Mouse (Mus musculus) intestine, embryonic 14.5 days (tissue): Measurements from ENCODE around the gene Tle6. TPM values are rescaled to one million over a fixed set of nuclear protein-coding genes. Genes with fewer than 3 reads are reported as not detected.
"Not testable (repeated sequence)": the region's sequence is repeated elsewhere in the genome, so short reads cannot be mapped to it uniquely, and the experiment has no call there.

Experiments used
- ATAC-seq: fragments of 200-750 bp; cut with Nextera tagmentation; replicated peaks from 2 replicates; pipeline ENCODE4 v1.8.0; 2017; ENCODE audit warnings: low read depth, moderate number of reproducible peaks, moderate TSS enrichment, moderate library complexity; ENCODE audit not compliant: low FRiP score, low TSS enrichment
- DNase-seq: peaks from one replicate; pipeline ENCODE4 v3.0.0-alpha.2; 2018; ENCODE audit warnings: low spot score
- H3K27ac ChIP-seq: fragments of 300-500 bp; sonication (generic); 2 replicates; pipeline ENCODE4 v1.5.1; 2014; ENCODE audit warnings: low read depth, mild to moderate bottlenecking, control low read depth
- H3K27me3 ChIP-seq: fragments of 300-500 bp; sonication (generic); replicated peaks from 2 replicates; pipeline ENCODE4 v1.6.1; 2014; ENCODE audit warnings: low read length, control low read depth; ENCODE audit not compliant: control insufficient read depth, insufficient read depth
- H3K36me3 ChIP-seq: fragments of 300-500 bp; sonication (generic); 2 replicates; pipeline ENCODE4 v1.6.1; 2014; ENCODE audit warnings: low read length, control low read depth; ENCODE audit not compliant: control insufficient read depth, insufficient read depth
- H3K4me1 ChIP-seq: fragments of 300-500 bp; sonication (generic); replicated peaks from 2 replicates; pipeline ENCODE4 v1.6.1; 2014; ENCODE audit warnings: low read length, control low read depth, mixed read lengths; ENCODE audit not compliant: control insufficient read depth, insufficient read depth
- H3K4me2 ChIP-seq: fragments of 300-500 bp; sonication (generic); 2 replicates; pipeline ENCODE4 v1.6.1; 2014; ENCODE audit warnings: low read length
- H3K4me3 ChIP-seq: fragments of 300-500 bp; sonication (generic); 2 replicates; pipeline ENCODE4 v1.5.1; 2014; ENCODE audit warnings: low read depth, low read length, control low read depth, mixed read lengths
- H3K9ac ChIP-seq: fragments of 300-500 bp; sonication (generic); 2 replicates; pipeline ENCODE4 v1.6.1; 2014; ENCODE audit warnings: mild to moderate bottlenecking, low read length
- H3K9me3 ChIP-seq: fragments of 300-500 bp; sonication (generic); 2 replicates; pipeline ENCODE4 v1.6.1; 2016; ENCODE audit warnings: low read length, control low read depth; ENCODE audit not compliant: control insufficient read depth
- WGBS: fragments of 180-500 bp; shearing (Covaris S2); extraction: QIAGEN DNeasy Blood & Tissue Kit; methylation state at CpG from one replicate; pipeline ENCODE4 v1.1.7; 2014; 5-methylcytosine and 5-hydroxymethylcytosine counted together
- polyA plus RNA-seq: library from polyadenylated mRNA; unstranded; fragments of >200 nt; fragmentation: Nextera tagmentation; extraction: Ambion mirVana; gene quantifications from 2 replicates; pipeline ENCODE4 v1.2.1, GENCODE M21; 2014

The Tle6 gene
- polyA plus RNA-seq: 15.0 and 21.3 TPM in 2 replicates

DNA sequence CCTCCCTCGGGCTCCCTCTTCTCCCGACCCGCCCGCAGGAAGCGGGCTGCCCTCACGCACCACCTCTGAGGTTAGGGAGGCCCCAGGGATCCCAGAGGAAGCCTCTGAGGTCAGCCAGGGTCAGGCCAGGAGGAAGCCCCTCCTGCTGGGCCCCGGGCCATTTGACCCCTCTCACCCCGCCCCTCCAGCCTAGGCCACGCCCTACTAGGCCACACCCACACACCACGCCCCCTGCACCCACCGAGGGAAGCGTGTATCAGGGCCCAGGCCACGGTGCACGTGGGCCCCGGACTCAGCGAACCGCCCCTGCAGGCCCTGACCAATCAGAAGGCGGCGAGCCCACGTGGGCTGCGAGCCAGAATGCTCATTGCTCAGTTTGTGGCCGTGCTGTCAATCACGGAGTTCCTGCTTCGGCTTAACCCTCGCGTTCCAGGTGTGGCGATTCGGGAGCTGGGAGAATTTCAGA lies at the start of gene Tle6:
TSS of gene Tle6 (minus strand) at position 336 of the 466 bp plus-strand sequence.
- no peaks in the 10 kb centered on the region for H3K27me3 ChIP-seq
- peaks cover 45% of the 10 kb centered on the region for H3K4me1 ChIP-seq
- H3K36me3 ChIP-seq: no peaks in the 10 kb centered on the region
- WGBS: 1% methylated on average over 28 of the region's 28 CpGs
- no peaks in the 10 kb centered on the region for H3K9me3 ChIP-seq
- DNase-seq: peak; percentile 100
- H3K9ac ChIP-seq: no peak within 1 kb of the TSS; the same call in 1 of the 2 replicates
- ATAC-seq: peak; percentile 89
- H3K27ac ChIP-seq: peak within 1 kb of the TSS; percentile 27; the same call in 1 of the 2 replicates
- H3K4me2 ChIP-seq: peak within 1 kb of the TSS; percentile 54
- peak within 1 kb of the TSS; percentile 17 for H3K4me3 ChIP-seq

DNA sequence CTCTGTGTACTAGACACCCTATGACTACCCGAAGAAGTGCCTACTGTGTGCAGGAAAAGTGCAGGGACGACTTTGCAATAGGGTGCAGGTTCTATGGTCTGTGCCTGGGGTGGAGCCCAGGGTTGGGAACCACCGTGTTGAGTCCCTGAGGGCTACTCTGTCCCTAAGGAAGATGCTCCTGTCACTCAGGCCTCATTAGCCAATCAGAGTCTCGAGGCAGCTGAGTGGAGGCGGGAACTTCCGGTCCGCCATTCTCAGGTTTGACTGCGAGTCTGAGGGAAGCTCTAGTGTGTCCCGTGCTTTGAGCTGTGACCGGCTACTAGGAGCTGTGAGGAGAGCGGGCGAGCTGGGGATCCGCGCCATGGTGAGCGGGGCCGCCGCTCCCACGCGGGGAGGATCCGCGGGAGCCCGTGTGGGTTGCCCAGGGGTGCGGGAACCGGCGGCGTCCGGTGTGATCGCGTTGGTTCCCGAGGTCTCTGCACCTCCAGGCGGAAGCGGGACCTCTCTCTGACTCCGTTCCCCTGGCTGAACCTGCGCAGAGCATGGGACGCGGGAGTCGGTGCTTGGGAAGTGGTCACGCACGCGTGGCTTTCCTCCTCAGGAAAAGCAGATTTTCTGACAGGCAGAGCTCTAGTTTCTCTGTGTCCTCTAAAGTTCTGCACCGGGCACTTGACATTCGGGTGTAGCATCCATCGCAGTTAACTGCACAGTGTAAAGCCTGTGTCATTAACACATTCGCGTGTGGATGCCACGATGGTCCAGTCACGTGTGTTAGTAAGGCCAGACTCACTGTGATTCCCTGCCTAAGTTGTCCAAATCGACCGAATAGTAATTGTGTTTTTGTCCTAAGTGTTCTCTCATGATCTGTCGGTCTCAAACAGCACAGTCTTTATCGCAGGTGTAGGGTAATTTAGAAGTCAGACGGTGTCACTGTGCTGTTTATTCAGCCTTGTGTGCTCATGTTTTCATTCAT lies 48.2 kb upstream of the Tle6 start, which contains the start of gene Gm10778:
TSS of gene Gm10778 (plus strand) at position 257 of the 973 bp plus-strand sequence.
- H3K4me1 ChIP-seq, H3K27me3 ChIP-seq, H3K9me3 ChIP-seq, H3K36me3 ChIP-seq: not testable (repeated sequence)
- peak within 1 kb of the TSS; percentile 56 for H3K9ac ChIP-seq
- ATAC-seq (peak; percentile 95), DNase-seq (peak; percentile 95)
- WGBS: 4% methylated on average over 31 of the region's 52 CpGs
- peak within 1 kb of the TSS; percentile 59; the same call in 1 of the 2 replicates for H3K27ac ChIP-seq
- H3K4me2 ChIP-seq: peak within 1 kb of the TSS; percentile 49
- H3K4me3 ChIP-seq: peak within 1 kb of the TSS; percentile 52

DNA sequence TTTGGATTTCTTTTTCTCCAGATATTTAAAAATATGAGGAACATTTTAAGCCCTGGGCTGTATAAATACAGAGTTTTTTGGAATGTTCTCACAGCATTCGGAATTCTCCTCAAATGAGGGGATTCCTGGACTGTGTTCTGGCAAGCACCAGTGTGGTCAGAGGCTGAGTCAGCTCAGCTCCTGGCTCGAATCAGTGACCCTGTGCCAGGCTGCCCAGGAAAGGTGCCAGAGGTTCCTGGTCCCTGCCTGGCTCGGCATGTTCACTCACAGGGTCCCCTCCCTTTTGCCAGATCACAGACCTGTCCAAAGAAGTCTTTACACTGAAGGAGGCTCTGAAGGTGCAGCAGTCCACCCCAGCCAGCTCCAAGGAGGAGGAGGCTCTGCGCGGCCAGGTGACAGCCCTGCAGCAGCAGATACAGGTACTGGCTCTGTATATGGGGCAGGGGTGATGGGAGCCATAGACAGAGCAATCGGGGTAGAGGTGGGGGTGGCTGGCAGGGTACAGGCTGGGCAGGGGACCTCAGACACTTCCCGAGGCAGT lies 45.2 kb upstream of the Tle6 start:
- DNase-seq (no peak), ATAC-seq (no peak)
- H3K27me3 ChIP-seq: no peaks in the 10 kb centered on the region
- peaks cover 9% of the 10 kb centered on the region for H3K4me1 ChIP-seq
- H3K36me3 ChIP-seq: no peaks in the 10 kb centered on the region
- no peak overlapping the region for H3K9ac ChIP-seq
- no peaks in the 10 kb centered on the region for H3K9me3 ChIP-seq
- no peak overlapping the region for H3K4me3 ChIP-seq
- no peak overlapping the region for H3K27ac ChIP-seq
- H3K4me2 ChIP-seq: no peak overlapping the region
- 83% methylated on average over 6 of the region's 7 CpGs for WGBS

DNA sequence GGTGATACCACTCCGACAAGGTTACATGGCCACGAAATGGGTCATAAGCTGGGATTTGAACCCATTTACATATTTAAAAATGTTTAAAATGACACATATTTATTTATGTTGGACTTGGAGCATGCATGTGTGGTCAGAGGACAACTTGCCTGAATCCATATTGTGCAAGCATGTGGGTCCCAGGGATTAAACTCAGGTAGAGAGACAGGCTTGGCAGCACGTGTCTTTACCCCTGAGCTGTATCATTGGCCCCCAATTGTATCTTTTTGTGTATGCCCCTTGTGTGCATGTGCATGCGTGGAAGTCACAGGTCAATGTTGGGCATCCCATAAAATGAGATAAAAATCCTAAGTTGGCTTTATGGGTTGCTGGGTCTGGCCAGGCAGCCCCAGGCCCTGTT lies 44.5 kb upstream of the Tle6 start:
- no peaks in the 10 kb centered on the region for H3K27me3 ChIP-seq
- DNase-seq (no peak), ATAC-seq (no peak)
- no peak overlapping the region for H3K4me2 ChIP-seq
- no peak overlapping the region for H3K9ac ChIP-seq
- H3K4me1 ChIP-seq: peaks cover 9% of the 10 kb centered on the region
- WGBS: 88% methylated on average over 4 of the region's 4 CpGs
- H3K4me3 ChIP-seq: no peak overlapping the region
- no peaks in the 10 kb centered on the region for H3K9me3 ChIP-seq
- no peaks in the 10 kb centered on the region for H3K36me3 ChIP-seq
- H3K27ac ChIP-seq: no peak overlapping the region

DNA sequence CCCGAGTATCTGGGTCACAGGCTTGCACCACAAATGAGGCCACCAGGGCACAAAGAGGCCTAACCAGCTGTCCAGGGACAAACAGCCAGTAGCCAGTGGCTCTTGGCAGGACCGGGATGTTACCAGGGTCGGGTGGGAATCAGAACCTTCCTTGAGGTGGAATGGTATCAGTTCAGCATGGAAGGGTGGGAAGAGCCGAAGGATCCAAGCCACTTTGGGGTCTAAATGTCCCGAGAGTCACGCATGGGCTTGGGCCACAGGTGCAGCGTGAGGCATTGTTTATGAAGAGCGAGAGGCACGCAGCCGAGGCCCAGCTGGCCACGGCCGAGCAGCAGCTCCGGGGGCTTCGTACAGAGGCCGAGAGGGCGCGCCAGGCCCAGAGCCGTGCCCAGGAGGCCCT lies 43.8 kb upstream of the Tle6 start:
- Histone ChIP-seq H3K9me3 (no peaks in the 10 kb centered on the region), H3K9ac (no peak overlapping the region), H3K27me3 (no peaks in the 10 kb centered on the region), H3K4me1 (peaks cover 9% of the 10 kb centered on the region), H3K4me2 (no peak overlapping the region), H3K4me3 (no peak overlapping the region), H3K36me3 (no peaks in the 10 kb centered on the region), H3K27ac (no peak overlapping the region)
- ATAC-seq (no peak), DNase-seq (no peak)
- 92% methylated on average over 18 of the region's 18 CpGs for WGBS

DNA sequence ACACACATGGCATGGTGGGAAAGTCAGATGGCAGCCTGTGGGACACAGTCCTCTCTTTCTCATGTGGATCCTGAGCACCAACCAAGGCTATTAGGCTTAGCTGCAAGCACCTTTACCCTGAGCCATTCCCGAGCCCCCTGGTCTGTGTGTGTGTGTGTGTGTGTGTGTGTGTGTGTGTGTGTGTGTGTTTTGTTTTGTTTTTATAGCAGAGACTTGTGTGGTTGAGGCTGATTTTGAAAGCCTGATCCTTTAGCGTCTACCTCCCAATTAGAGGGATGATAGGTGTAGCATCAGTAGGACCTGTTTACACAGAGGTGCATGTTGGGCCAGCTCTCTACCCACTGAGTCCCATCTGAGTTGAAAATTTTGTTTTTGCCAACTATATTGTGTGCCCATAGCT lies 43.3 kb upstream of the Tle6 start:
- ATAC-seq: no peak; the same call in 1 of the 2 replicates

DNA sequence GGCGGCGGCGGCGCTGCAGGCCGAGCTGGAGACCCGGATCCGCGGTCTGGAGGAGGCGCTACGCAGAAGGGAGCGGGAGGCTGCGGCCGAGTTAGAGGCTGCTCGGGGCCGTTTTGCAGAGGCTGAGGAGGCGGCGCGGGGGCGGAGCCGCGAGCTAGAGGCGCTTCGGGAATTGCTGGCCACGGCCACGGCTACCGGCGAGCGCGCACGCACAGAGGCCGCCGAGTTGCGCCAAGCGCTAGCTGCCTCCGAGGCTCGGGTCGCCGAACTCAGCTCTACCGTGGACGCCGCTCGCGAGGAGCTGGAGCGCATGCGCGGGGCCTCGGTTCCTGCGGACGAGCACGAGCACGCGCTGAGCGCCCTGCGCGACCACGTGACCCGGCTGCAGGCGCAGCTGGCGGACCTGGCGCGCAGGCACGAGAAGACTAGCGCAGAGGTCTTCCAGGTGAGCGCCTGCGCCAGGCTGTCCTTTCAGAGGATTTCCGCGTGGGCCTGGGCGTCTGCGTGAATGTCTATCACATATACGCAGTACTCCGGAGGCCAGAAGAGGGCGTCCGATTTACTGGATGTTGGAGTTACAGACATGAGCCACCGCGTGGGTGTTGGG lies 42.7 kb upstream of the Tle6 start:
- ATAC-seq: peak; percentile 89
- peak overlapping the region; percentile 84 for H3K4me2 ChIP-seq
- under 1% methylated on average over 74 of the region's 75 CpGs for WGBS

More for the DNA sequence above, 43.3 kb upstream of the Tle6 start:
- no peak for DNase-seq
- Histone ChIP-seq H3K27ac (peak overlapping the region; percentile 95), H3K36me3 (no peaks in the 10 kb centered on the region), H3K27me3 (no peaks in the 10 kb centered on the region), H3K4me1 (peaks cover 9% of the 10 kb centered on the region), H3K4me3 (peak overlapping the region; percentile 80), H3K9ac (peak overlapping the region; percentile 93), H3K4me2 (peak overlapping the region; percentile 84), H3K9me3 (no peaks in the 10 kb centered on the region)
- 54% methylated on average over 2 of the region's 2 CpGs for WGBS

DNA sequence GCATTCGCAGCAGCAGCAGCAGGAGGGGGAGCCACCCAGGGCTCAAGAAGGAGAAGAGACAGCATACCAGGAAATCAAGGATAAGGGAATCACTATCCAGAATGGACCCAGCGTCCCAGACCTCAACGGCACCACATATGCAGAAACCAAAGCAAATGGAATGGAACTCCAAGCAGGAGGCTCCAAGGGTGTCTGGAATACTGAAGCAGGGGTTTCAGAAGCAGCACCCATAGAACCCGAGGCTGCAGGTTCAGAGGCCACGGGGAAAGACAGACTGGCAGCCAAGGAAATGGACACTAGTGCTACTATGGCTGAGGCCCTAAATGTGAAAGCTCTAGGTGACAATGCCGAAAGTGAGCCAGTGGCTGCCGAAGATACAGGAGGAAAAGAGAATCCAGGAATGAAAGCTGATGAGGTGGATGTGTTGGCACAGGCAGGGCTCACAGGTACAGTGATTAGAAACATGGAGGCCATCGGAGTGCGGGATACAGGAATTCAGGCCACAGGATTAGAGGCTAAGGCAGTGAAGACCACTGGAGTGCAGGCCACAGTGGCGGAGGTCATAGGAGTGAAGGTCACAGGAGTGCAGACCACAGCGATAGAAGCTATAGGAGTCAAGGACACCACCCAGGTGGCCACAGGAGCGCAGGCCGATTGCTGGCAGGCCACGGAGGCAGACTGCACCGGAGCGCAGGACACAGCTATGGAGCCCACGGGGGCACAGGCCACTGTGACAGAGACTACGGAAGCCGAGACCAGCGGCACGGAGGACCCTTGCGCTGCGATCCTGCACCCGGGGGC lies 42.0 kb upstream of the Tle6 start:
- H3K4me2 ChIP-seq: peak overlapping the region; percentile 84
- no peaks in the 10 kb centered on the region for H3K36me3 ChIP-seq
- peak; percentile 58 for DNase-seq
- H3K9me3 ChIP-seq: no peaks in the 10 kb centered on the region
- WGBS: 19% methylated on average over 24 of the region's 24 CpGs
- ATAC-seq: no peak; the same call in 1 of the 2 replicates
- H3K9ac ChIP-seq: peak overlapping the region; percentile 93
- H3K4me1 ChIP-seq: peaks cover 9% of the 10 kb centered on the region
- H3K27me3 ChIP-seq: no peaks in the 10 kb centered on the region
- peak overlapping the region; percentile 95 for H3K27ac ChIP-seq
- H3K4me3 ChIP-seq: peak overlapping the region; percentile 80

More for the DNA sequence above, 42.7 kb upstream of the Tle6 start:
- DNase-seq: peak; percentile 90
- no peaks in the 10 kb centered on the region for H3K9me3 ChIP-seq
- peak overlapping the region; percentile 80 for H3K4me3 ChIP-seq
- peak overlapping the region; percentile 95 for H3K27ac ChIP-seq
- H3K27me3 ChIP-seq: no peaks in the 10 kb centered on the region
- peaks cover 9% of the 10 kb centered on the region for H3K4me1 ChIP-seq
- peak overlapping the region; percentile 93 for H3K9ac ChIP-seq
- H3K36me3 ChIP-seq: no peaks in the 10 kb centered on the region
